Mouse (Mus musculus): Measurements from ENCODE around the gene Wdr82. TPM values are rescaled to one million over a fixed set of nuclear protein-coding genes. Genes with fewer than 3 reads are reported as not detected.

The Wdr82 gene
- polyA plus RNA-seq, 1 experiment: 17.7 TPM

DNA sequence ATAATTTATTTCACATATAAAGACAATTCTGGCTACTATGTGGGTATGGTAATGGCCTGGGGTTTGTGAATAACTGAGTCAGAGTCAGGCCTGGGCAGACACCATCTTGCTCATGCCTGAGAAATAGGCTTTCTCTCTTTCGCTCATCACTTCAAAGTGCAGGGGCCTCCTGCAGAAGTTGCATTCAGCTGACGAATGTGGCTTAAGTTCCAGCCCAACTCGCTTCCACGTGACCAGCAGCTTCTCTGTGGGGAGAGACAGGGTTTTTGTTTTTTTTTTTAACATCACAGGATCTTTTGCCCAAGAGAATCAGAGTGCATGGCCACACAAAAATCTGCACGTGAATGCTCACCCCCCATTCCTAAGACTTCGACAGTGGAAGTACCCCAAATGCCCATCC, 63.2 kb downstream of the Wdr82 start:
- H3K4me3 ChIP-seq (replicated peaks; ENCODE audit: control insufficient read depth, low read depth, low read length): no peak overlapping the region
- 71% methylated on average over 6 of the region's 6 CpGs for WGBS
- H3K4me1 ChIP-seq (ENCODE audit: control insufficient read depth, insufficient read depth, low read length): peaks cover 4% of the 10 kb centered on the region; the same call in 1 of the 2 replicates
- H3K27ac ChIP-seq (ENCODE audit: control insufficient read depth, insufficient read depth, low read depth, low read length, poor library complexity): no peak overlapping the region
- TF ChIP-seq POLR2A (IDR thresholded peaks at IDR 0.05; ENCODE audit: borderline replicate concordance, control insufficient read depth, low read depth, low read length) (no peak), CTCF (IDR thresholded peaks at IDR 0.05; ENCODE audit: control insufficient read depth, insufficient read depth, low read length) (no peak)

DNA sequence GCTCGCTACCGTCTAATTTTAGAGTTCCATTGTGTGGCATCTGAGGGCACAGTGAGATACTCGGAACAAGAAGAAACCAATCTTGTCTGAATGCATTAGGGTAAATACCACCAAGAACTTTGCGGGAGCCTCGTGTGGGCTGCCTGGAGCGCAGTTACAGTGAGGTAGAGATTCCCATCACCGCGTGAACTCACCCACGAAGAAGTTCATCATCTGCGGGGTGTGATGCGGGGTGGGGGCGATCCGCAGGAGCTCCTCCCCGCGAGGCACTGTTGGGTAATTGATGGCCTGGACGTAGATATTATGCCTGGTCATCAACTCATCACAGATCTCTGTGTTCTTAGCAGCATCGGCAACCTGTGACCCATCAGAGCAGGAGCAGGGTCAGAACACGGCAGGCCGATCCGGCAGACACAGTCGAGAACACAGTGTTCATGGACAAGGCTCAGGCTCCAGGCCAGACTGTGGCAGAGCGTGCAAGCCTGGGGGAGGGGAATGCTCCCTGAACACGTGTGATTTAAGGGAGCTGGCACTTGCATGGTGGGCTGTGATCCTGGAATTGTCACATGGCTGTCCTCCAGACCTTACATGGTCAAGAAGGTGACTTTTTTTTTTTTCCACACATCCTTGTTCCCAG, 64.6 kb downstream of the Wdr82 start:
- no peak overlapping the region for H3K4me3 ChIP-seq (replicated peaks; ENCODE audit: control insufficient read depth, low read depth, low read length)
- H3K4me1 ChIP-seq (ENCODE audit: control insufficient read depth, insufficient read depth, low read length): peaks cover 4% of the 10 kb centered on the region; the same call in 1 of the 2 replicates
- TF ChIP-seq CTCF (IDR thresholded peaks at IDR 0.05; ENCODE audit: control insufficient read depth, insufficient read depth, low read length) (no peak), POLR2A (IDR thresholded peaks at IDR 0.05; ENCODE audit: borderline replicate concordance, control insufficient read depth, low read depth, low read length) (no peak)
- no peak overlapping the region for H3K27ac ChIP-seq (ENCODE audit: control insufficient read depth, insufficient read depth, low read depth, low read length, poor library complexity)
- 82% methylated on average over 23 of the region's 23 CpGs for WGBS

DNA sequence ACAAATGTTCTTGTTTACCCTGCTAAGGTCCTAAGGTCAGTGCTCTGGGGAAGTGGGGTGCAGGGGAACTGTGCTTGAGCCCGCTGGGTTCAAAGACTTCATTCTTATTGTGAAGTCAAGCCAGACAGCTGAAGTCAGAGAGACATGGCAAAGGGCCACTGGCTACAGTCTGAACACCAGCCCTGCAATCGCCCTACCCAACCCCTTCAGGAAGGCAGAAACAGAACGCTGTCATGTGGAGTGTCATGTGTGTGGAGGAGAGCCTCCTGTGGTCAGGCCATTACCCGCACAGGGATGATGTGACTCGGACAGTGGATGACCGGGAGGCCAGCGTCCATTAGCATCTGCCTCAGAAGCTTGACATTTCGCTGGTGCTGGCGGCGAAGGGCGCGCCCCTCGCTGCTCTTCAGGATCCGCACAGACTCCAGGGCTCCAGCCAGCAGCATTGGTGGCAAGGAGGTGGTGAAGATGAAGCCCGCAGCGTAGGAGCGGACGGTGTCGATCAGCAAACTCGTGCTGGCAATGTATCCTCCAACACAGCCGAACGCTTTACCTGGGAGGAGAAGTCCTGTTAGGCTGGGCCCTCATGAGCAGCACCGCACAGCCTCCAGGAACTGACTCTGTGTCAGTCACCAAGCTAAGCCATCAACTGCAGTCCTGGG, 65.6 kb downstream of the Wdr82 start:
- no peak overlapping the region for H3K4me3 ChIP-seq (replicated peaks; ENCODE audit: control insufficient read depth, low read depth, low read length)
- 89% methylated on average over 23 of the region's 23 CpGs for WGBS
- TF ChIP-seq POLR2A (IDR thresholded peaks at IDR 0.05; ENCODE audit: borderline replicate concordance, control insufficient read depth, low read depth, low read length) (no peak), CTCF (IDR thresholded peaks at IDR 0.05; ENCODE audit: control insufficient read depth, insufficient read depth, low read length) (no peak)
- peaks cover 3% of the 10 kb centered on the region; the same call in 1 of the 2 replicates for H3K4me1 ChIP-seq (ENCODE audit: control insufficient read depth, insufficient read depth, low read length)
- H3K27ac ChIP-seq (ENCODE audit: control insufficient read depth, insufficient read depth, low read depth, low read length, poor library complexity): no peak overlapping the region

DNA sequence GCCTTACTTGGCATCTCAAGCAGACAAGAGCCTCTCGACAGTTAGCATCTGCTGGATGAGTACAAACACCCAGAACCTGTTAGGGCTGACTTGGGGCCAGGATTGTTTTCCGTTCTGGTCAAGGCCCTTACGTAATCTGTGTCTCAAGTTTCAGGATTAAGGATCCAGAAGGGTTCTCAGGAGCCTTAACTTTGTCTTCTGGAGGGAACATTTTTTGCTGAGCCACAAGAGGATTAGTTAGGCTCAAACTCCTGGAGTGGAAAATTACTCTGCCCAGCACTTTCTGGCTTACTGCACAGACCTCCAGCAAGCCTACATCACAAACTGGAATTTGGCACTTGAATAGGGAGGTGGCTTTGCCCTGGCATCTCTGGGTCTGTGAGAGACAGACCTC, 66.1 kb downstream of the Wdr82 start:
- Histone ChIP-seq H3K4me3 (replicated peaks; ENCODE audit: control insufficient read depth, low read depth, low read length) (no peak overlapping the region), H3K4me1 (ENCODE audit: control insufficient read depth, insufficient read depth, low read length) (peaks cover 2% of the 10 kb centered on the region; the same call in 1 of the 2 replicates), H3K27ac (ENCODE audit: control insufficient read depth, insufficient read depth, low read depth, low read length, poor library complexity) (no peak overlapping the region)
- TF ChIP-seq POLR2A (IDR thresholded peaks at IDR 0.05; ENCODE audit: borderline replicate concordance, control insufficient read depth, low read depth, low read length) (no peak), CTCF (IDR thresholded peaks at IDR 0.05; ENCODE audit: control insufficient read depth, insufficient read depth, low read length) (no peak)
- WGBS: 64% methylated on average over 3 of the region's 3 CpGs

DNA sequence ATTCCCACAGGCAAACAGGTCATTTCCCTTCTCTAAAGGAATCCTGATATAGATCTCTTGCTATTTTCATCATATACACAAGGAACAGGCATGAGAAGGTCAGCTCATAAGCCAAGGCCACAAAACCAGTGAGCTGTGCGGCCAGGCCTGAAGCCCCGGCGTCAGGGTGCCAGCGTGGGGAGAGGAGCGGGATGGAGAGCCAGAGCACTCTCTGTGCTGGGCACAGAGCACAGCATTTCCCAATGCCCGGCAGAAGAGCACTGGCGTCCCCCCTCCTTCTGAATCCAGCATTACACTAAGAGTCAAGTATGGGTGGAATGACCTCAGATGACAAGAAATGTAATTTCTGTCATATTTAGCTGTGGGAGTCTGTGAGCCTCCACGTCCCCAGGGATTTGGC, 66.7 kb downstream of the Wdr82 start:
- 79% methylated on average over 8 of the region's 8 CpGs for WGBS
- no peak overlapping the region for H3K27ac ChIP-seq (ENCODE audit: control insufficient read depth, insufficient read depth, low read depth, low read length, poor library complexity)
- no peak overlapping the region for H3K4me3 ChIP-seq (replicated peaks; ENCODE audit: control insufficient read depth, low read depth, low read length)
- H3K4me1 ChIP-seq (ENCODE audit: control insufficient read depth, insufficient read depth, low read length): peaks cover 2% of the 10 kb centered on the region; the same call in 1 of the 2 replicates
- no peak for TF ChIP-seq POLR2A (IDR thresholded peaks at IDR 0.05; ENCODE audit: borderline replicate concordance, control insufficient read depth, low read depth, low read length)
- no peak for TF ChIP-seq CTCF (IDR thresholded peaks at IDR 0.05; ENCODE audit: control insufficient read depth, insufficient read depth, low read length)

DNA sequence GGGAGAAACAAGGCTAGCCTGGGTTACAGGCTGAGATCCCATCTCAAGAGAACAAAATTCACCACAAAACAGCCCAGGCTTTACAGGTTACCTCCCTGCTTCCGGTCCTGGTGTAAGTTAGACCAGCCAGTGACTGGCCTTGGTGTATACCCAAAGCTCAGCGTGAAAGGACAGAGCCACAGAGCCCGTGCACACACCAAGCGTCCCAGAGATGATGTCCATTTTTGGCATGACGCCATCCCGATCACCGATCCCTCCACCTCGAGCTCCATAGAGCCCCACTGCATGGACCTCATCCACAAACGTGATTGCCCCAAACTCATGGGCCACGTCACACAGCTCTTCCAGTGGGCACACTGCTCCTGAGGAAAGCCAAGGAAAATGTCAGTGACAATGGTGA, 67.2 kb downstream of the Wdr82 start:
- peaks cover 2% of the 10 kb centered on the region; the same call in 1 of the 2 replicates for H3K4me1 ChIP-seq (ENCODE audit: control insufficient read depth, insufficient read depth, low read length)
- 82% methylated on average over 10 of the region's 10 CpGs for WGBS
- H3K4me3 ChIP-seq (replicated peaks; ENCODE audit: control insufficient read depth, low read depth, low read length): no peak overlapping the region
- H3K27ac ChIP-seq (ENCODE audit: control insufficient read depth, insufficient read depth, low read depth, low read length, poor library complexity): no peak overlapping the region
- no peak for TF ChIP-seq CTCF (IDR thresholded peaks at IDR 0.05; ENCODE audit: control insufficient read depth, insufficient read depth, low read length)
- TF ChIP-seq POLR2A (IDR thresholded peaks at IDR 0.05; ENCODE audit: borderline replicate concordance, control insufficient read depth, low read depth, low read length): no peak

Other genes with a start within 250 kb of the Wdr82 start
- not detected in 2 replicates for gene Col6a5, start 210.3 kb upstream of the Wdr82 start, polyA plus RNA-seq (2011; ENCODE audit: insufficient read depth, insufficient read length, low replicate concordance, missing spikeins)
- gene Col6a4, start 74.1 kb upstream of the Wdr82 start, polyA plus RNA-seq (2011; ENCODE audit: insufficient read depth, insufficient read length, low replicate concordance, missing spikeins): not detected in 2 replicates
- gene Glyctk, start 12.8 kb upstream of the Wdr82 start, polyA plus RNA-seq (2011; ENCODE audit: insufficient read depth, insufficient read length, low replicate concordance, missing spikeins): 0.99 and 1.9 TPM in 2 replicates
- gene Ppm1m, start 28.8 kb downstream of the Wdr82 start, polyA plus RNA-seq (2011; ENCODE audit: insufficient read depth, insufficient read length, low replicate concordance, missing spikeins): 32.4 and 91.7 TPM in 2 replicates
- gene Twf2, start 32.2 kb downstream of the Wdr82 start, polyA plus RNA-seq (2011; ENCODE audit: insufficient read depth, insufficient read length, low replicate concordance, missing spikeins): 21.7 and 63.2 TPM in 2 replicates
- gene Tlr9, start 51.7 kb downstream of the Wdr82 start, polyA plus RNA-seq (2011; ENCODE audit: insufficient read depth, insufficient read length, low replicate concordance, missing spikeins): 0.56 and 3.6 TPM in 2 replicates
- 22.5 and 59.7 TPM in 2 replicates for gene Alas1, start 77.7 kb downstream of the Wdr82 start, polyA plus RNA-seq (2011; ENCODE audit: insufficient read depth, insufficient read length, low replicate concordance, missing spikeins)
- gene Poc1a, start 110.1 kb downstream of the Wdr82 start, polyA plus RNA-seq (2011; ENCODE audit: insufficient read depth, insufficient read length, low replicate concordance, missing spikeins): 45.1 and 46.9 TPM in 2 replicates
- 3.8 and 11.6 TPM in 2 replicates for gene Dusp7, start 197.7 kb downstream of the Wdr82 start, polyA plus RNA-seq (2011; ENCODE audit: insufficient read depth, insufficient read length, low replicate concordance, missing spikeins)

Measured in bone marrow, adult 2 months (tissue).